Mouse (Mus musculus) thymus, adult 2 months (tissue): ENCODE data around the gene Gfer.

ENCODE experiments used
- CTCF ChIP-seq: fragments of 200-500 bp; IDR thresholded peaks from 2 replicates; pipeline ENCODE4 v1.5.1; 2012; ENCODE audit warnings: mild to moderate bottlenecking, control low read depth, low read length, moderate library complexity, borderline replicate concordance; ENCODE audit not compliant: control insufficient read depth, poor library complexity, insufficient read depth; ENCODE audit errors: extremely low read depth
- POLR2A ChIP-seq: fragments of 200-500 bp; IDR thresholded peaks from 2 replicates; pipeline ENCODE4 v1.6.1; 2012; ENCODE audit warnings: mild to moderate bottlenecking, low read length, control low read depth, moderate library complexity; ENCODE audit not compliant: control insufficient read depth, poor library complexity, insufficient read depth; ENCODE audit errors: extremely low read depth

DNA sequence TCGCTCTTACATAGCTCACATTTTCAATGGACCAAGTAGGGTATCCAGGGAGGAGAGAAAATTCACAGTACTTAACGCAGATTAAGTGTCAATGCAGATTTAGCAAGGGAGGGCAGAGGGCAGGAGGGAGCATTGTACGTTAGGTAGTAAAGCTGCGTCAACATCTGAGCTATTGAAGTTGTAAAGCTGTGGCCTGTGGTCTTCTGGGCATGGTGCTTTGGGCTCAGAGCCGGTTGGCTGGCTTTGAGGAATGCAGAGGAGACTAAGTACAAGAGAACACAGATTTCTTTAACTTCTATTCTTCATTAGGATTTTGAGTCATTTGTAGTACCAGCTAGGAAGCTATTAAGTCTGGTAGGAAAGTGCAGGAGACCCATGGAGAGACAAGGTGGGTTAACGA is 19.6 kb upstream of the Gfer start:
- TF ChIP-seq CTCF (no peak), POLR2A (no peak)
